Mouse (Mus musculus) embryo, embryonic 10.5 days (tissue): ENCODE measurements at regions not wholly inside any gene's neighbourhood (a gene's known extent, or its start where the extent isn't known, plus 50 kb on each side); places are given as distances from the start of the nearest gene placed in this dataset.

Source experiments
- DNase-seq: peaks from one replicate; pipeline ENCODE4 v3.0.0-alpha.2; 2015; ENCODE audit warnings: low spot score

DNA sequence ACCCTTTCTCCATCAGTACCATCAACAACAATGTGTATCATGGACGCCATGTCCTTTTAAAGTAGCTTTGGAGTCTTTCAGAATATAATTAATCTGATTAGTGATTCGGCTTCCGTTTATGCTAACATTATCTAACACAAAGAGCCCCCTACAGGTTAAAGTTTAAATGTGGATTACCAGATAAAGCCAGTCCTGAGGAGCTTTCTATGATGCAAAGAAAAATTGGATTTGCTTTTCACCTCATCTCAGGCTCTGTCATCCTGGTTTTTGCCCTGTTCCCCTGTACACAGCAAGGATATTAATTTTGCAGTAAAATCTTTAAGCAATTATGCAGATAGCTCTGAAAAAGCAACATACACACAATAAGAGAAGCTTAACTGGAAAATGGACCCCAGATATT lies 412.7 kb upstream of the Tbc1d2b start:
- DNase-seq: peak; percentile 44

DNA sequence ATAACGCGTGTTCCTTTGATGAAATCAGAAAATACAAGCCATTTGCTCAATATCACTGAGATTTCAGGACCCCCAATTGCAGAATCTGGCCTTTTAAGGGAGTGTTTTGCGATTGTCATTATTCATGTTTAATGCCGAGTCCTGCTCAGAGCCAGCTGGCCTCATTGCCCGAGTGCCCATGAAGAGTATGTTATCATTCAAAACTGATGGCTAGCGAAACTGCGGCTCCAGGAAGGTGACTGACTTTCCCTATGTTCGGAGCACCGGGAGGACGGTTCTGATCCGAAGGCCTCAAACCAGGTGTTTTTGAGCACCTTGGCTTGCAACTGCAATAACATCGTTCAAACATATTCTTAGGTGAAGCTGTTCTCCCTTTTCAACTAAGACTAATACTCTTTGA lies 419.5 kb upstream of the Tbc1d2b start:
- DNase-seq: no peak

DNA sequence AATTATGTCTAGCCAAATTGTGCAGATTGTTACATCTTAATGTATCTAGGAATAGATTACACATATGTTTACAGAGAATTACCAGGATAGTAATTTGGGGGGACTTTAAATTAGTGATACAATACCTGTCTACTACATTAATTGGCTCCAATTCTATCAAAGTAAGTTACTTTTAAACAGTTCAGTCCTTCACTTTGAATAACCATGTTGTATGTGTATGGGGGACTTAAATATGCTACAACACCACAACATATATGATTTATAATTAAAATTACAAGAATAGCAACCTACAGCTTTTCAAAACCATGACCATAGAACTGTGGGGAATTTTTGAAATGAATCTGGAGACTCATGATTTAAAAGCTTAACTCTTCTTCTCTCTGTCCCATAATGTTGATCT lies 420.5 kb upstream of the Tbc1d2b start:
- no peak for DNase-seq

DNA sequence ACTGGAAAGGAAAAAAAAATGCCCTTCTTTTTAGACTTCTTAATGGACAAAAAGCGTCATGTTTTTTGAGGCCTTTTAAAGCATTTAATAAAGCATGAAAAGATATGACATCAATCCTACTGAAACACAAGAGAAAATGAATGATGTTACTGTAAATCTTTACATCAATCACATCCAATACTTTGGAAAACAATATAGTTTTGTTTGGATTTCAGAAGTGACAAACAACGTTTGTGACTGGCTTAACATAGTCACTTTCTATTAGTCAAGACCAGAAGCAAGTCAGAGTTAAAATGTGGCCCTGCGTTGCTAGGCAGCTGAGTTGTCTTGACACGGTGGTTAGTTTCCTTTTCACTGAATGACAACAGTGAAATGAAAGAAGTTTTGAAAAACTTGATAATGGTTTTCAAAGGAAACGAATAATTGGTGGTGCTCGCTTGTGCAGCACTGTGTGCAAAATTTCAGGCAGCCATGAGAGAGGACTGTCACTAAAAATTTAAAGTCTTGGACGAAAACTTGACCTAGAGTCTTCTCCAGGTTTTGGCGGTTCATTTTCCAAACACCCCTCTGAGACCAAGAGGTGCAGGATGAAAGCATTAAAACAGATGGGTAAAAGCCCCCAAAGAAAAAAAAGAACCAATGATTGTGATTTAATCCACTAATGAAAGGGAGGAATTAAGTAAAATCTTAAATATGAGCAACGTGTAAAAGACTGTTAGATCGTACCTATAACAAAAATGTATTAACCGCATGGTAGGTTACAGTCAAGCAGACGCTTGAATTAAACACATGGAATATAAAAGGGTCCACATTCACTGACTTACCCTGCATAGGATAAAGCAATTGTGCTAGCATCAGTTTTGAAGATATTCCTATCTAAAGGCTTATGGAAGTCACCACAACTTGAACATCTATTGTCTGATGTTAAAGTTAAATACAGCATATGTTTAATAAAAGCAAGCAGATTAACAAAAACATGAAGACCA lies 421.4 kb upstream of the Tbc1d2b start:
- peak; percentile 66 for DNase-seq

DNA sequence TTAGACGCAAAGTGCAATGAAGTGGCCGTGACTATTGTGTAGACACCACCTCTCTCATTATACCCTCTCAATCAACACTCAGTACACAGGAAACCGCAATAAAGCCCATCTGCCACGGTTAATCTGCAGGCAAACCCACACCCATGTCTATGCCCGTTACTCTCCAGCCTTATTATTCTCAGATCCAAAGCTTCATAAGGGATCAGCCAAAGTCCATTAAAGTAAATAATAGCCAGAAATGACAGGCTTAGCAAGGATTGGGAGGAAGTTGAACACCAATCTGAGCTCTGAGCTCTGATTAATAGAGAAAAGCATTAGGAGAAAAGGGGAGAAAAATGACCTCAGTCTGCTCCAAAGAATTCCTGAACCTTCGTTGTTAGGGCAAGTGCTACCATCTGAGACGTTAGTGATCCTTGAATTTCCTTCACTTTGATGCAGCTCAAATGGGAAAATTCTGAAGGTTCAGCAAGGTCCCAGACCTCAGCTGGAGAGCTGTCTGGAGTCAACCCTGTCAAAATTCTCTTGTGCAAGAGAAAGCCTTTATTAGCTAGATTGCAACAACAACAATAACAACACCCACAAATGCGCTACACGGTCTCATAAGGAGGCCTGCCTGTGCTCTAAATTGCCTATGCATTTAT lies 422.5 kb upstream of the Tbc1d2b start:
- peak; percentile 77 for DNase-seq

DNA sequence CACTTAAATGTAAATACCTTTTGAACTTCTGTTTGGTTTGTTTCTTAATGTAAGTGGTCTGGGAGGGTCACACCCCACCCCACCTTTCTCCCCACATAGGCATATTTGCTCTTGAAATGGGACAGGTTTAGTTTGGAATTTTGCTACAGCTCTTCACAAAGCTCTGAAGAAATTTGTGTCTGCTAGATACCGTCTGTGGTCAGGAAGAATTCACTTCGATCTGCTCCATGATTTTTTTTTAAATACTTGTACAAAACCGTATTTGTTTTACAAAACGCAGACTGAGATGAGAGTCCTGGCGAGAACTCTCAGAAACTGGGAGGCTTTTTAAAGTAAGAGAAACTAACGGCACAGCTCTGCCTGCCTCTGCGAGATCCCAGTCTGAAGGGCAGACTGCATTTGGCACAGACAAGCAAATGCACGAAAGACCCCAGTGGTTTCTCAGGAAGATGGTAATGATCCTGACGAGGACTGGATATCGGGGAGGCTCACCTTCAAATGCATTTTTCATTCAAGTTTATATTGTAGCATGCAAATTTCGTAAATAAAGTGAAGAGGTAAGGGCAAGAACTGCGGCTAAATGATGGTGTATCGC lies 423.5 kb upstream of the Tbc1d2b start:
- DNase-seq: no peak

DNA sequence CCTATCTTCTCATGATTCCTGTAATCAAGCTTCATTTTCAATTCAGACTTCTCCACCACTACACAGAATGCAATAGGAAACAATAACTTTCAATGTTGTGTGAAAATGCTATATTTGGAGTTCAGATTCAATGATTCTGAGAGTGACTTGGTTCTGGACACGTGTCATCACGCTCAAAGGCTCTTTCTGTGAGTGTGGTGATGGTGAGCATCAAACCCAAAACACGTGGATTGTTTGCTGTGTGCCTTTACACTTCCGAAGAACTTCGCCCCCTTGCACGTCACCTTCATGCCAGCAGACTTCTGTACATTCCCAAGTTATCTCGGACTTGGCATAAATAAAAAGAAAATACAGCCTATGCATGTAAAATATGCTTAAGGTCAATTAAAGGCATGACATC lies 425.1 kb upstream of the Tbc1d2b start:
- DNase-seq: no peak

DNA sequence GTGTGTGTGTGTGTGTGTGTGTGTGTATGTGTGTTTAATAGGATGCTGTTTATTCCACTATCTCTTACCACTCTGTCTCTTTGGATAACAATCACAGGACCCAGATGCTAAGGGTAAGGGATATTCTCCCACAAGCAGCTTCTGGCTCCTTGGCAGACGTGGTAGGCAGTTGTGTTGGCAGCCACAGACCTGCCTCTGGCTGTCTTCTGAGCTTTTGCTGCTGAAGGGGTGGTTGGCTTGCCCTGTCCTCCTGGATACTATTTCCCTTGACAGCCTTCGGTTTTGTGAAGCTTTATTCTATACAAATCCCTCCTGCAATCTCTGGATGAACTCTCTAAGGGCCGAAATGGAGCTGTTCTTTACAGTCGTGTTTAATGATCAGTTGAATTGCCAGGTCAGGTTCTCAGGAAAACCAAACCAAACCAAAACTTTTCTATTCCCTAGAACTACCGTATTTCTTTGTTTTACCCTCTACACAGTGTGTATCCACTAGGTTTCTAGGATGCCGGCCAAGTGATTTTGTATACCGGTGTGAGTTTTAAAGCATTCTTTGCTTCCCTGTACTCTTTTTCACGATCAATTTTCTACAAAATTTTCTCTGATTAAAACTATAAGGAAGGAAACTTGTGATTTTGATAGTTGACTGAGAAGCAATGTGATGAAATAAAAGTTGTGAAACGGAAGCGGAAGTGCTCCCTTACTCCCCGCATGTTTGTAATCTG lies 426.8 kb upstream of the Tbc1d2b start:
- DNase-seq: no peak

DNA sequence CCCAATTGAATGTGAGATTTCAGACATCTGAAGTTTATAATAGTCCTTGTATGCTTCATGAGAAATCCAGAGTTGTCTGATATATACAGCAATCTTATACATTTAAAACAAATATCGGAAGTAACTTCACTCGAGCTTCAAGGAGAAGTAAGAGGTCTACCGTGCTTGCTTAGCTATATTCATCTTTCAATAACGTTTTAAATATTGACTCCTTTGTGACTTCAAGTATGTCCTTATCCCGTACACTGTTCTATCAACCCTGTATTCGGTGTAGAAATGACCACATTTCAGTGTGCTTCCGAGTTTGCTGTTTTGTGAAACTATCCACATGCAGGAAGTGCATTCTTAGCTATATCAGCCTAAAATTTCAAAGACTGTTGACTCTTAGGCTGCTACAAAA lies 427.8 kb upstream of the Tbc1d2b start:
- DNase-seq: no peak

DNA sequence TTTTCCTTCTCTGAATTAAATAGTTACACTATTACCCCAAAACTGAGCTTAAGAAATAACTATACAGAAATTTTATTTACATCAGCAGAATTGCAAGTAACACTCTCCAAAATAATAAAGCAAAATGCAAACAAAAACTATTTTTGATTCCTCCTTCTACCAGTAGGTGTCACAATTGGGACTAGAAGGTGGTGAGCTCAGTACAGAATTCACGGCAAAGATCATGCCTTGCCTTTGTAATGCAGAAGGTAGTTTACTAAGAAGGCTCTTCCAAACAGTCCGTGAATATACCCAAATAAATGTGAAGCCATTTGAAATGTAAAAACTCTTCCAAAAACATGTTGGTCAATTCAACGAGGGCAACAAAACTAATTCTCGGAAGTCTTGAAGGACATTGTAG lies 428.5 kb upstream of the Tbc1d2b start:
- DNase-seq: peak; percentile 85

DNA sequence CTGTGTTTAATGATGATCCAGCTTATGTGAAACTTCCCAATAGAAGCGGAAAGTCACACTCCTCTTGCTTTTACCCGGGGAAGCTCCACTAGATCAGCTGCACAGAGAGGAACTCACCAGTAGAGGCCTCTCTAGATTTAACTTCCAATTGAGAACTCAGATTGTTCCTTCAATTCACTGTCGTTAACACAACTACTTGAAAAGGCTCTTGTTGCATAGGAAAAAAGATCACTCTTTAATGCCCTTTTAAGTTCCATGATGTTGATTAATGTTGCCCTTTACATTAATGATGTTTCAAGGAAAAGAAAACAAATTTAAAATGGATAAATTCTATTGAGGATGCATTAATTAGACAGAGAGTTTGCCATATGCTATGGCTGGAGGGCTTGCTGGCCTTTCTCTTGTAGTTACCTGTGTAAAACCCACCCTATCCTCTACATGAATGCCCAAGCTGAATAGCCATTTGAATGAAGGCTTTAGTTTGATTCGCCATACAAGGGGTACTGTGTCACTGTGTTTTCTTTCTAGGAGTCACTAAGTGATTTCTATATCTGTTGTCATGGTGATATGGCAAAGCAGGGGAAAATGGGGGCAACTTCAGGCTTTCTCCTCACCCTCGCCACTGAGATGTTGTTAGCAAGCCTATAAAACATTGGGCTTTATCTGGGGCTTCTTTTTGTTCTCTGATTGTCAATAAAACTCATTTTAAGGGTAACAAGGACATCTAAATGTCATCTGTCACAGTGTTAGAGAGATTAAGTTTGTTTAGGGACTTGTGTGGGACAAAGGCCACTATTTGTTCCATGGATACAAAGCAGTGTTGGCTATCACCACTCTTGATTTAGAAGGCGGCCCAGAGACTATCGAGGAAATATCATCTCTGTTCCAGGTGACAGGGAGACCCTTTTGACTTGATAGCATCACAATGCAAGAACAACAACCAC lies 429.9 kb upstream of the Tbc1d2b start:
- peak; percentile 82 for DNase-seq

DNA sequence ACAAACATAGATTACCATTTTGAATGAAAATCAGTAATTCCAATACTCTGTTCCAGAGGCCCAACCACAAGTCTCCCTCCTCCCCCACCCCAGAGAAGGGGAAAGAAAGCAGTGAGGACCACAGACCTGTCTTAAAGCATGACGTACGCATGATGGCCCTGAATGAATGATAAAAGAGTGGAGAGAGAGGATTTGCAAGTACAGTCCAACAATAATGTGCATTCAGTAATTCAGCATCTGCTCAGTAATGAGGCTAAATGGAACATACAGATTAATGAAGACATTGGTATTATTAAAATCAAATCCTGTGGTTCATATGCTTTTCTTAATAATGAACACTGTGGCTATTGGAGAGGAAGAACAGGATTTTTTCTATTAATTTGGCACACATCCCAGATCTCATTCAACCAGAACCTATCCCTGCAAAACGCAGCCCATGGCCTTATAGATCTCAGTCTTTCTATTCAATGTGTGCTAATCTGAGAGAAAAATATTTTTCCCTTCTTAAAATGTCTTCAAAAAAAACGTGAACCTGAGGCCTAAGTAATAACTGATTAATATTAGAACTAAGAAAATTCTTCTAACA lies 430.7 kb upstream of the Tbc1d2b start:
- no peak for DNase-seq

DNA sequence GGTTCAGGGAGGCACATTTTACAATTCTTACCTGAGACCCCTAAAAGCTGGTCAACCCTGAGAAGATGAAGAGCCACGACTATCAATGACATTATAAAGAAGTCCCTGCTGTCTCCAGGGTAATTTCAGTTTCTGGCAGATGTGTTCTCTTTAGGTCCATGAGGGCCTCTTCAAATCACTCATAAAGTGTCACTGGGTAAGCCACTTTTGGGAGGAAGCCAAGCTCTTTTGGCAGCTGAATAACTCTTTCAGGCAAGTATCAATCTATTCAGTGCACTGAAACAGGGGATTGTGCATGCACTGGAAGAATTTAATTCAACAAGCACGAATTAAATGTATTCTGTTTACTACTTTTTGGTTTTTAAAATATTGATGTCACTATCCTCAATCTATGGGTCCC lies 443.1 kb upstream of the Tbc1d2b start:
- DNase-seq: no peak

DNA sequence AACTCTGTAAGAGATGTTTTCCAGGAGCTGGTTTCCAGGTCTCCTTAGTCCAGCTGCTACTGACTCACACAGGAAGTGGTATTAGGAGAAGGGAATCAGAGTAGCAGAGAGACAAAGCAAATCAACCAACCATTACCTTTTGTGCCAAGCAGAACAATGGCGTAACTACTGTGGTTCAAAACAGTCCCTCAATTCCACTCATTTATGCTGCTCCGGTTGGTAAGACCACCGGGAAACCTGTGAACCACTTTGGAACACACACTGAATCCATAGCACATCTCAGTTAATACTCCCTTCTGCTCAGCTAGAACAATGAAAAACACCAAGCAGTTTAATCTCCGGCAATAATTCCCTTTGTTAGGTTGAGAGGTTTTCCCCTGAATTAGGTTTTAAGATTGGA lies 460.8 kb upstream of the Tbc1d2b start:
- DNase-seq: peak; percentile 15

DNA sequence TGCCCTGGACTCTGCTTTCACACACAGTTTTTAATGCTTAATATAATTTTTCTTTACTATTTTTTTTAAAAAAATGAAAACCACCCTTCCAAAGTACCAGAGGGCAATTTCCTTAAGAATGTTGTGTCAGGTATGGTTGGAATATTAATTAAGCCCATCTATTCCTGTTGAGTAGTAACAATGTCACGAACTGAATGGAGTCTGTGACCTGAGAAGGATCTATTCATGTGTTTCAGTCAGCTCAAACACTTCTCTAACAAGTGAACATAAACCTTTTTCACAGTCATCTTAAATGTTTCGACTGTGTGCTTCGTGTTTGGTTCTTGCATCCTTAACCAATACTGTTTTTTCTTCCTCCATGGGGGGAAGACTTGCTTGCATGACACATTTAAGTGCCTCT lies 486.6 kb upstream of the Tbc1d2b start:
- no peak for DNase-seq

DNA sequence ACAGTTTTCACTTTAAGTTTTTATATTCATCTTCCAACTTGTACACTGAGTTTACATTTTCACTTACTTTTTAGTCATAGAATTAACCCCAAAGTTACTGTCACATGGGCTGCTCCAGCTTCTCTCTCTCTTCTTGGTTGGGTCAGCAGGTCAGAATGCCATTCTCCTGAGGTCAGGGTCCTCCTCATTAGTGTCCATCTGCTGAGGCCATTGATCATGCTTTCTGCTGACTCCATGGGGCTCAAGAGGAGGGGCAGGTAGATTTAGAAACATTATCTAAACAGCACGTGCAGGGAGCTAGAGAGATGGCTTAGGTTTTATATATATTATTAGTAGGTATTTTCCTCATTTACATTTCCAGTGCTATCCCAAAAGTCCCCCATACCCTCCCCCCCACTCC lies 503.7 kb upstream of the Tbc1d2b start:
- peak; percentile 64 for DNase-seq

DNA sequence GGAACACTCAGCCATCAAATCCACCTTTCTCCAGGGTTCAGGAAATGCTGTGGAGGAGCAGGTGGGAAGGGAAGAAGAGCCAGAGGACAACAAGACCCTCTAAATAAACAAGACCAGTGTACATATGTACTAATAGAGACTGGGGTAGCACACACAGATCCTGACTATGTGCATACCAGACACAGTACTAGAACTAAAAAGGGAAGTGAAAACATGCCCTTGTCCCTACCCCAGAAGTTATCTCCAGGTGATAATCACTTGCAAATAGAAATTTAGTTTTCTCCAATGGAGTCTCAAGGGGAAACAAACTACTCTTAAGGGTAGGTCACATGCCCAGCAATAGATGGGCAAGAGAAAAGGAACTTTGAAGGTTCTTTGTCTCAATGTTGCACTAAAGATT lies 518.9 kb upstream of the Tbc1d2b start:
- no peak for DNase-seq

DNA sequence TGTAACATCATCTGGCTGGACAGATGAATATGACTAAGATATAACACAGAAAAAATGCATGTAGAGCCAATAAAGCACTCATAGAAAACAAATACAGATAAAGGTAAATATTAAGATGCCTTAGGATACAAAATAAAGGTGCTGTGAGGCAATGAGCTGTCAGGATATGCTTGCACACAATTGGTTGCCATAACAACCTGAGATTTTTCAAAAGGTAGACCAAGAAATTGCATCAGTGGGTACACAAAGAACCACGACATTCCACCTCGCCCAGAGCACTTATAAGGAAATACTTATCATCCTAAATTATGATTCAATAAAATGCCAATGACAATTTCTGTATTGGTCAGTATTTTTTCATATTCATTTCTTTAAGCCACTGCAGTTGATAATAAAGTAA lies 521.3 kb upstream of the Tbc1d2b start:
- no peak for DNase-seq

DNA sequence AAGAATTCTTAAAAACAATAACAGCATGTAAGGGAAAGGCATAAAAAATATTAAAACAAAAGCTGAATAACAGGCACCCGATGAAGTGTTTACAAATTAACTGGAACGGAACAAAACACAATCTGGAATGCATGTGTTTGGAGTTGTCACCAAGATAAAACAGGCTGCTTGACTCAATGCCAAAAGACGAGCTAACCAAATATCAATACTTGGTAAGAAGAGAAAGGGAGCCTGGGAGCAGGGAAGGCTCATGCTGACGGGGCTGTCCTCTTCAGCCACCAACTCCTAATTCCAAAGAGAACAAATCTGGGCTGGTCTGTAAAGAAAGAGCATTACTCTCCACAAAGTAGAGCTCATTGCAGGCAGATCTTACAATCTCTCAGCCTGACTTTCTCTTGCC lies 545.4 kb upstream of the Zic4 start:
- no peak for DNase-seq

DNA sequence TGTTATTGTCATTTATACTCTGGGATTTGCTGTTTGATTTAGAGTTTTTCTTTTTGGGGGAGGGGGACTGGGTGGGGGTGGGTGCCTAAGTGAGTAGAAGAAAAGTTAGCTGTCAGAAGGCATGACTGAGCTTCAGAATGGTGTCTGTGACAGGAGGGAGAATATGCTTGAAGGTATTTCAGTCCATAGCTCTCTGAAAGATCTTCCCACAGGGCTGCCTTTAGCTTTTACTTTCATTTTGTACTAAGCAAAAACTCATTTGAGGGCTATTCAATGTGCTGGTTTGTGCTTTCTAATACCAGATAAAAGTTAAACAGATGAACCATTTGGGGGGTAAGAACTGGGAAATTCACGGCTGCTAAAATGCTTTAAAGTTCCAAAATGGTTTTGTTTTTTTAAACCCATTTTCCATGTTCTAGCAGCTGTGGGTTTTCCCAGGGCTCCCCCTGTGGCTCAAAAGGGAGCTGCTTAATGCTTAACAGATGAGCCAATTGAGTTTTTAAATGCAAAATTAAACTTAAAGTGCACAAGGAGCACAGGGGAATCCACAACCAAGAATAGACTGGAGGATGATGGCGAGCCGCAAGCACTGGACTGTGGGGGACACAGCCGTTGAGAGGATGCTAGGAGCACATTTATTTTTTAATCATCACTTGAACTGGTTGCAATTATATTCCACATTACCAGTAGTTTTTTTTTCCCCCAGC lies 538.5 kb upstream of the Zic4 start:
- peak; percentile 36 for DNase-seq
